Mouse (Mus musculus): ENCODE data around the gene Podxl.

Gene Podxl

DNA sequence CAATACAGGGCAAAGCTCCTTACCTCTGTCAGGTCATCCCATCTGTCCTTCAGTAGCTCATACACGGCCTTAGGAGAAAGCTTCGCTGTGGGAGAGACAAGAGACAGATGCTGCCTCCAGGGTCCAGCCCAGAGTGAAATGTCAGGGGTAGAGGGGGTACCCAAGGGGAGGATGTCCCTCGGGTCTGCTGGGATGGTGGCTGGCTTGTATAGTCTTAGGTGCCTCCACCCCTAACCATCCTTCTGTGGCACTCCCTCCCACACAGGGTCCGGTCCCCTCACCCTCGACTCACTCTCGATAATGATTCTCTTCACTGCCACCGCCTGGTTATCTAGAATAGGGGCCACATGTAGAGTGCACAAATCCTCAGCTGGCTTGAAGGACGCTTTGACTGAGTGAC lies 39.1 kb downstream of the Podxl start:
- in situ Hi-C loops (cut with MseI, MboI): loop anchor here (5.0 kb wide), 1 partner anchor 113 kb away; no protein-coding TSS in a partner anchor

DNA sequence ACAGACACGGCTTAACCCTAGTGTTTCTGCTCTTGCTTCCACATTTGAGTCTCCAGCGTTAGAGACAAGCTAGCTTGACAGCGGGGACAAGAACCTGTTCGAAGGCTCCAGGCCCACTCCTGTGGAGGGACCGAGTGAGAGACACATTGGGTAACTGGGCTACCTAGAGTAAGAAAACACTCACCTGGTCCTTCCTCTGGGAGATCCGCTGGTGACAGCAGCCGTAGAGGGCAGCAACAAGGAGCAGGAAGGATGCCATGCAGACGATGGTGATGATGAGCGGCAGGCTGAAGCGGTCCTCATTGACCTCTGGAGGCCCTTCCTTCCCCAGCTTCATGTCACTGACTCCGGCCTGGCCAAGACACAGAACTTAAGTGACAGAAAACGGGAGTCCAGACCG lies 39.7 kb downstream of the Podxl start:
- in situ Hi-C loops (cut with MseI, MboI): no loop called here

DNA sequence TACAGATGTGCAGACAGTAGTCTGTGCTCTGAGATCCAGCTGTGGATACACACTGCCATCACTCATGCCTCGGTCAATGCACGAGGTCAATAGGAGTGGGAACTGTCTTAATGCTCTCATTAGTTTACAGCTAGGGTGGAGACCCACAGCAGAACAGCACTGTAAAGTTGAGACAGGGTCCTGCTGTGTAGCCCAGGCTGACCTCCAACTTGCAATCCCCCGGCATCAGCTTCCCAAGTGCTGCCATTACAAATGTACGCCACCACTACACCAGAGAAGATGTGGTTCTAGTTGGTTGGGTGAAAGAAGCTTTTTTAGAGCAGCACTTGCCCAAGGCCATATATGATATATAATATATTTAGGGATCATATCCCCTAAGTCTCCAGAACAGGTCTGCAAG lies 40.1 kb downstream of the Podxl start:
- in situ Hi-C loops (cut with MseI, MboI): no loop called here

DNA sequence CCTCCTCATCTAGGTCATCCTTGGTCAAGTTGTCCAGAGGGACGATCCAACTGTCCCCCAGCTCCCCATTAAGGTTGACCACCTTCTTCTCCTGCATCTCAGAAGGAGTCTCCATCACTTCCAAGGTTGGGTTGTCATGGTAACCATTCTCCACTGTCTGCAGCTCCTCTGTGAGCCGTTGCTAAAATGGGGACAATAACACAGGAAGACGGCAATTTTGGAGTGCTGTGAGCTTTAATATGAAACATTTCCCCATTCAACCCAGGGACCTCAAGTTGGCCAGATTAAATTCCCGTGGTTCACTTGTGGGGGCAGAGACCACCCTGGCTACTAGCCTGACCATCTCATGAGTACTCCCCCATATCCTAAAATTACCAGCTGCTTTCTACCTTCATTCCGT lies 40.7 kb downstream of the Podxl start:
- in situ Hi-C loops (cut with MseI, MboI): no loop called here

DNA sequence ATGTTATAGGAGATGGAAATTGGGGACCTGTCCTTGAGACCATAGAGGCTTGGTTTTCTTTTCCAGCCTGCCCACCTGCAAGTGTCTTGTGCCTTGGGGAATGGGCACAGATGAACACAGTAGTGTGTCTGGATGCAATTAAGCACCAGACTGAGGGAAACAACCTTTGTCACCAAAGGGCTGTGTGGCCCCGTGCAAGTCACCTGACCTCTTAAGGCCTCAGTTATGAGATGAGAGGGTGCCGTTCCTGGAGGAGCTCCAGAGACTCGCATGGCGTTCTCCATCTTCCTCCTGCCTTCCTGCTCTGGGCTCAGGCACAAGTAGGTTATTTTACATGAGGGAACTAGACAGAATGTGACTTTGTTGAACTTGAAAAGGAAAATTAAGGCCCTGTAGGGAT lies 41.3 kb downstream of the Podxl start:
- in situ Hi-C loops (cut with MseI, MboI): no loop called here

DNA sequence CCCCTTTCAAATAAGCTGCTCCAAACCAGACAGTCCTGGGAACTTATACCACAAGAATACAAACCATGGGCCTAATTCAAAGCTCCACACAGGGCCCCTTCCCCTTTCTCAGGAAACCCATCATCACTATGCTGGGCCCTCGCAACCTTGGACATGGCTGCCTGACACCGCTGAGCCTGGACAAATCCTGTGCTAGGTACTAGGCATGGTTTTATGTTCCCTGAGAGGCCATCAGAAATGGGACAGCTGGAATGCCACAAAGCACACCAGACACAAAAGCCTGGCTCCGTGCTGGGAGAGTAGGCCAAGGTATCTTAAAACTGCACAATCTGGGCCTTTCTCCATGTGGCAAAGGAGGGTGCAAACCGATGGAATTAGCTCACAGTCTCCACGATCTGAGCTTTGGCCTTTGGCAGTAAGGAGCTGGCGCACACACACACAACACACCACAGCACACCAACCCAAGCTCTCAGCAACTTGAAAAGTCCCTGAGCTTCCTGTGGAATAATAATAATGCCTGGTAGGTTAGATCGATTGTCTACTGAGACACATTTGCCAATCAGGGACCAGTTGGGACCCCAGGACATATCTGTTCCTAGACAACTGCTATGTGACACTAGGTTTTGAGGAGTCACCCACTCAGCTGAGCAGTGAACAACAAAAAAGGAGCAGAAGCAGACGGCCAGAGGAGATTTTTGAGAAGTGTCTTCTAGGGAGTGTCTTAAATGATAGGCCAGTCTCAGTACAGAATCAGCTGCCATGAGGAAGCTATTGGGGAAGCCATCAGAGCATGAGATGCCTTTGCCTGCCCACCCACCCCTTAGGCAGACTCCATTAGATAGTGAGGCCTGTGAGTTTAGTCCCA lies 42.1 kb downstream of the Podxl start:
- in situ Hi-C loops (cut with MseI, MboI): no loop called here

DNA sequence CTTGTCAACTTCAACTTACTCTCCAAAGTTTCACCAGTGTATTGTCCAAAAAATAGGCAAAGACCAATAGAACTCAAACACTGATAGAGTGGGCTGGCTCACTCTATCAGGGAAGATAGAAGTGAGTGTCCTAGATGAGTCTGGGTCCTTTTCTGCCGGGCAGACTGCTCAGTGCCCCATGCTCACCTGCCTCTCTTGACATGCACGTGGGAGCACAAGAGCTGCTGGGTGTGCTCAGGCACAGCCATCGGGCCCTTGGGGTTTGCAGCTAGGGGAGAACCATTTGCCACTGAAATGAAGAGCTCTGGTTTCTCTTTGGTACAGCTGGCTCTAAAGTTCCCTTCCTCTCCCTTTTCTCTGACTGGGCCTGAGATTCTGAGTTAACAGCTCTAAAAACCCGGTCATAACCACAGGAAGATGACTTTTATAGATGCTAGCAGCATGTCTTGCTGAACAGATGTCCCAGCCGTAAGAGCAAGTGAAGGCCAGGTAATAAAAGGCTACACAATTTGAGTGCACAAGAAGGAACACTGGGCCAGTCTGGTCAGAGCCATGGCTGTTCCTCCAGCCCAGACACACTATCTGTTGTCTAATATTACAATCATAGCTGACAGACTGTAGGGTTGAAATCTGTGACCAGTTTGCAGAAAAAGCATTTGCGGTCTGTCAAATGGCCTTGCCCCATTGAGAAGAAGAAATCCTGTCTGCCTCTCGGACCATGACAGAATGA lies 43.1 kb downstream of the Podxl start:
- in situ Hi-C loops (cut with MseI, MboI): no loop called here

DNA sequence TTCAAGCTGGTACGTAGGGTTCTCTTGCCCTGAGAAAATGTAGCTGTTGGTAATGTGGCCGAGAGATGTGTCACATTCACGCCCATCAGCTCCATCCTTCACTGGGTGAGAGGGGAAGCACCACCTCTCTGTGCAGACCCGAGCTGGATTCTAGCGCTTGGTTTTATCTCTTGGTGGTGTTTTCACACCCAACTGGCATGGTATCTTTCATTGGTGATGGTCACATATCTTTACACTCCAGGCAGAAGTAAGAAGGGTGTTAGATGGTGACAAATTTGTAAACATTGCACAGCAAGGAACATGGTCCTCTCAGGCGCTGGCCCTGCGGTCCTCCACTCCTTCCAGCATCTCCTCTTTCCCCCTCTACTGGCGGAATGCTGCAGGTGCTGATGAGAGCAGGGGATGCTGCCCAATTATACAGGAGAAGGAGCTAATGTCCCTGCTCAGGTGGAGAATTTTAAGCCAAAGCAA lies 44.7 kb downstream of the Podxl start:
- in situ Hi-C loops (cut with MseI, MboI): no loop called here

DNA sequence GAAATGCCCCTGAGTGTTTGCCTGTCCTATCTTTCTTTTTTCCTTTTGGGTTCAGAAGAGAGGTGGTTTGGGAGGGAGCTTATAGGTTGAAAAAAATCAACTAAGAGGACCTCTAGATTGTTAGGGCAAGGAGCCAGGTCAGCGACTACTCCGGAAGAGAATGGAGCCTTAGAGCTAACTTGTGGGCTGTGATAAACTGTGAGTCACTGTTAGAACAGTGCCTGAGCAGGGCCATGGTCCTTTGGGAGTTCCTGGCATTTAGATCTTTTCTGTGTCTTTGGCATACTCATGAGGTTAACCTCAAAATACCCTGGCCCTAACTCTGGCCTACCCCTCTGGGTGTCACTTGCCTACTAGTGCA lies 45.5 kb downstream of the Podxl start:
- in situ Hi-C loops (cut with MseI, MboI): no loop called here

DNA sequence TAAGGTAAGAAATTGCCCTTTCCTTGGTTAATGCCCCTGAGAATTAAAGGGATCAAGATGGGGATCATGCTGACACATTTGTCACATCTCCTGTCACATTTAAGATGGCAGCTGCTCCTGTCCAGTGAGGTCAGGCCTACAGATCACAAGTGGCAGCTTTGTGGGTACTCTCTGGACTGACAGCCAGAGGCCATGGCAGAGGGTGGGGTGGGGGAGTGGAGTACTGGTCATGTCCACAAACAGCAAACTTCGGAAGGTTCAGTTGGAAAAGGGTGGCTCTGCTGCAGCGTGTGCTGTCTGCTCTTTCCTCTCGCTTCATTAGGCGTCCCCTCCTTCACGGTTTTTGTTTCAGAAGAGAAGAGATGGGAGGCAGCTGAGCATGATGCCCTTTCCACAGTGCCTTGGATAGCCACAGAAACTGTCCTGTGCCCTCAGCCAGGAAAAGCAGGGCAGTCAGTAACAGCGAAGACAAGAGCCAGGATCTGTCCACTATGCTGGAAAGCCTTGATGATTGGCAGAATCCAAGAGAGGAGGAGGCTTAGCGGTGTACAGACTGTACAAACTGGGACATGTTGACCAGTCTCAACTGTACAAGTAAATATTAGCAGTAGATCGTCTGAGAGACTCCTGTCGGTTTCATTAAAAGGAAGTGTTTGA lies 46.0 kb downstream of the Podxl start:
- in situ Hi-C loops (cut with MseI, MboI): no loop called here

DNA sequence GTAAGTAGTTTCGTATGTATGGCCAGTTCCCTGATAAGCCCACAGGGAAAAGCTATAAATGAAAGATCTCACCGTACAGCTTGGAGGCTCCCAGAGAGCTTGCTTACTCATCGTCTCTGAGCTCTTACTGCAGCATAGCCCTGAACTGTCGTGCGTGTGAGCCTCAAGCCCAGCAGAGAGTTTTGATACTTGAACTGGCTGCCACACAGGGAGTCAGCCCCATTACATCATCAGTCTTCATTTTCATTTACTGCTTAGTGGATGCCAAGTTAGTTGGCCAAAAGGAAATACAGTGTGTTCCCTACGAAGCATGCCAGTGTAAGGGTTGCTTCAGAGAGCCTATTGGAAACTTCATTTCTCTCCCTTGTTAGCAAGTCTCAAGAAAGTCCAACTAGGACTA lies 50.1 kb downstream of the Podxl start:
- in situ Hi-C loops (cut with MseI, MboI): no loop called here

DNA sequence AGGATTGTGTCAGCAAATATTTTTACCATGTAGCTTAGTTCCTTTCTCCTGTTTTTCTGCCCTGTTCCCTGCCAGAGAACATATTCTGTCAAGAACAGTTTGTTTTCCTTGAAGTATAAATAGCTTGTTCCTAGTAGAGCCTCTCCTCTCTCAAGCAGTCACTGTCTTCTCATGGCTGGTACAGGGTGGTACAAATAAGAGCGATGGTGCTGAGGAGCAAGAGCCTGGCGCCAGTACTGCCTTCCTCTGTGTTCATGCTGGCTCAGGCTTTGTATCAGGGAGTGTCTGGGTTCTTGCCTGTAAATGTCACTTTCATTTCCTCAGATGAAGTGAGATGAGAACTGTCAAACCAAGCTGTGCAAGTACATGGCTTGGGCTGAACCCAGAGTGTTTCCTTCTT lies 61.2 kb downstream of the Podxl start:
- in situ Hi-C loops (cut with MseI, MboI): no loop called here

DNA sequence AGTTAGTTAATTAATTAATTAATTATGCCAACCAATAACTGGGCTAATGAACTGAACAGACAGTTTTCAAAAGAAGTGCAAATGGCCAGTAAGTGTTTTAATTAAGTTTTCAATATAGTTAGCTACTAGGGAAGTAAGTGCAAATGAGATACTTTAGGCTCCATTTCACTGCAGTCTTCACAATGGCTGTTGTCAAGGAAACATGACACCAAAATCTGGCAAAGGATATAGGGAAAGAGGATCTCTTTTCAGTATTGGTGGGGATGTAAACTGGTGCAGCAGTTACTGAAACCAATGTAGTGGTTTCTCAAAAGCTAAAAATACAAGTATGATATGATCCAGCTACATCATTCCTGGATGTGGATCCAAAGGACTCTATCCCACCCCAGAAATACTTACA lies 63.1 kb downstream of the Podxl start:
- in situ Hi-C loops (cut with MseI, MboI): no loop called here

DNA sequence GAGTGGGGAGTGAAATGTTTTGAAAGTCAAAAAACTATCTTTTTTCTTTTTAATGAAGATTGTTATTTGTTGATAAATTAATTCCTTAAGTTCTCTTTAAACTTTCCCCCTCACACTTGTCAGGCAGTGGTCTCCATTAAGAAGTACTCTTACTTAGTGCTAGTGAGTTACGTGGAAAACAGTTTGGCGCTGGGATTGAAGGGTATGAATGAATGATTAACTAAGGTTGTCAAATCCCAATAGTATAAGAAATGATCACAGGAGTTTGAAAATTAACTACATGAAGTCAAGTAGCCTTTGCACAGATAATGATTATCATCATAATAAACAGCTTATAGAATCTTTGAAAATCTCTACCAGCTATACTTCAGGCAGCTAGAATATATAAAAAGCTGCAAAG lies 63.5 kb downstream of the Podxl start:
- in situ Hi-C loops (cut with MseI, MboI): no loop called here

DNA sequence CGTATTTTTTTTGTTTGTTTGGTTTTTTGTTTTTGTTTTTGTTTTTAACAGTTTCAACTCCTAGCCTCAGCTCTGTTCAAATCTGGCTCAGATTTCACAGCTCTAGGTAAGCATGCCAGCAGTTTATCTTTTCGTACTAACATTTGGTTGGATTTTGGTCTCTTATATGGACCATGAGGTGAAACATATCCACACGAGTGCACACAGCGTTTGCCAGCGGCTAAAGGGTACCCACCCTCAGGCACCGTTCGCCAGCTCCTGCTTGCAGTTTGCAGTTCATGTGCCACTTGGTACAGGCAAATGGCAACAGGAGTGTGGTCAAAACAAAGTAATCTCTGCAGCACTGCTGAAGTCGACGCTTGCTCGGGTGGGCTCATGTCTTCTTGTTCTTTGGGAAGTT lies 63.9 kb downstream of the Podxl start:
- in situ Hi-C loops (cut with MseI, MboI): no loop called here

DNA sequence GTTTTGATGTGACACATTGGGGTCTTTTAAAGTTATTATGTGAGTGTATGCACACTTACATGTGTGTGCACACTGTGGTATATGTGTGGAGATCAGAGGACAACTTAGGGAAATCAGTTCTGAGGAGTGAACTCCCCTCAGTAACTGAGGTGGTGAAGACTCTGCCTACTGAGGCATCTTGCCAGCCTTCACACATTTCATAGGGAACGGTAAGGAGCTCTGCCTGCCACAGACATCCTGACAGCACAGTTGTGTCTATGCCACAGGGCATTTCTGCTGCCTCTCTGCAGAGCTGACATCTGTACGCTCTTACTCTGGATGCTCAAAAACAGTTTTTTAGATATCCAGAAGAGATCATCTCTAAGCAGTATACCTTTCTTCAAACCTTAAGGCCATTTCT lies 67.6 kb downstream of the Podxl start:
- in situ Hi-C loops (cut with MseI, MboI): no loop called here

DNA sequence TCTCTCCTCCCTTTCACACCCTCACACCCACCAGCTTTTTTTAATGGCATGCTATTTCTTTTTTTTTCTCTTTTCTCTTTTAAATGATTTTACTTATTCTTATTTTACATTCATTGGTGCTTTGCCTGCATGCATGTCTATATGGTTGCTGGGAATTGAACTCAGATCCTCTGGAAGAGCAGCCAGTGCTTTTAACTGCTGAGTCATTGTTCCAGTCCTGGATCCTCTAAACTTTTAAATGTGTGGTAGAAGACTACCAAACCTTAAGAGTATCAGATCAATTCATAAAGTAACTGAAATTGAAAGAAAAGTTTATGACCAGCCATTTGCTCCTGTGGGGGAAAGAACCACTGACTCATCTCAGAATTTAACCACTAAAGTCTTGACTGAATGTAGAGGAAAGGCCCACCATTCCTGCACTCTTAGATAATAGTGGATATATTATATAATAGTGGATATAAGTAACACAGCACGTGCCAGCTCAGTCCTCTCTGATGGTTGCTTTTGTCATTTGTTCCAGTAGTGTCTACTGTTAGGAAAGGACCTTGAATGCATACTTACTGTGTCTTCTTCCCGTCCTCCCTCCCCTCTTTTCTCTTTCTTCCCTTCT lies 68.6 kb downstream of the Podxl start:
- in situ Hi-C loops (cut with MseI, MboI): no loop called here

DNA sequence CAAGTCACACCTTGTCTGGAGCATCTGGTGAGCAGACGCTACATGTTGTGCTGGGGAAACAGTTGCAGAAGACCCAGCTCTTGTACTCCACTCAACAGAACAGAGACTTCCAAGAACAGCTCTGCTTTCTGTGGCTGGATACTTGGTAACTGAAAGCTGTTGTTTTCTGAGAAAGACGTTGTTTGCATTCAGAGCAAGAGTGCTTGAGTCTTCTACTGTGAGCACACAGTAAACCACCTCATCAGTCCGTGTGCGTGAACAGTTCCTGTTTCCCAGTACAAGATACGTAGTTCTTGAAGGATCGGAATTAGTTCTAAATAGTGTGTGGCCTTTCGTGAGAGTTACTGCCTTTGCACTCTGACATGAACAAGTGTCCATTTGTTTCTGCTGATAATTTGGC lies 73.8 kb downstream of the Podxl start:
- in situ Hi-C loops (cut with MseI, MboI): no loop called here

DNA sequence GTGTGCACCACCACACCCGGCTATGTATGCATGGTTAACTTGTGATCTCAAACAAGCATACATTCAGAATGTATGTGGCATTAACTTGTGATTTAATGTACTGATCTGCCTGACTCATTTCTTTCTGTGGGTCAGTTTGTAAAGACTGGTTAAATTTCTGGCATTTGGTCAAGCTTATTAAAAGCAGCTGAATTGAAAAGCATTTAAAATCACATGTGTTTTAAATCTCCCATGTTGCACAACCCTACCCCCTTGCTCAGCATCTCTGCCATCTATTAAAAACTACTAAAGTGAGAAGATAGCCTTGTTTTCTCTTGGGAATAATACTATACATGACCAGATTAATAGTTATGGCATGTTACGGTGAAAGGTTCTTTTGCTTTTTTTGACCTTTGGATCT lies 77.2 kb downstream of the Podxl start:
- in situ Hi-C loops (cut with MseI, MboI): no loop called here

DNA sequence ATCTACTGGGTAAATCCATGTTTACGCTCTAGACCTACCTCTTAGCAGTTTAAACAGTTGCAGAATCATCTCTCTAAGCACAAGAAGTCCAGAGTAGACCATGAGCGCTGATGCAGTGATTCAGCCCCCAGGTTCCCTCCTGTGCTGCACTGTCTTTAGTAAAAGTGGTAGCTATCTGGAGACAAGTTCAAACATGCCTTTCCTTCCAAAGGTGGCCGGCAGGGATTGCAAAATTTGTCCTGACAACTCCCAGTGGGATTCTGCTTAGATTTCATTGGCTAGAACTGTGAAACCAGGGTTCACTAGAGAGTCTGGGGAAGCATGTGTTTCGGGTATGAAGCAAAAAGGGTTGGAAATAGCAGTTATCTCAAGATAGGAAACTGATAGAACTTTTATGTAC lies 83.8 kb downstream of the Podxl start:
- in situ Hi-C loops (cut with MseI, MboI): no loop called here

DNA sequence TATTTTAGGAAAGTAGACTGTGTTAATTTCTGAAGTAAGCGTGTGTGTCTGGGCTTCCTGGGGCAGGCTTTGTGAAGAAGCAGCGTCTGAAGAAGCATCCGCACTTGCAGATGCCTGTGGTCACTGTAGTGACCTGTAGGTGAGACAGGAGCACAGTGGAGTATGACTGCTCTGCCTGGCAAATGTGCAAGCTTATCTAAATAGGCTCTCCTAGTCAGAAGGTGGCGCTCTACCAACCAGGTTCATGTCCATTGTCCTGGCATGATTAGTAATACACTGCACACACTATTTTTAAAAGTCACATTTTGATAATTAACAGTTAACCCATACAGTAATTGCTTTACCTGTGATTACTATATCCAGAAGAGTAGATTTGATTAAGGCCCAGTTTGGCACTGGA lies 85.6 kb downstream of the Podxl start:
- in situ Hi-C loops (cut with MseI, MboI): no loop called here

Measured in mouse trophoblast stem cell (cell line).